Mouse (Mus musculus) erythroid progenitor cell, adult 5-6 weeks (primary cell): ENCODE results near the gene Nat10. TPM values are rescaled to one million over a fixed set of nuclear protein-coding genes. Genes with fewer than 3 reads are reported as not detected.

Experiments
- ATAC-seq: replicated peaks from 2 replicates; pipeline ENCODE4 v1.8.0; 2016; ENCODE audit warnings: moderate number of reproducible peaks, mild to moderate bottlenecking, moderate TSS enrichment, inconsistent platforms; ENCODE audit not compliant: poor library complexity, low FRiP score, severe bottlenecking
- total RNA-seq, 2 experiments: library from RNA; stranded (forward) in 1 of 2; stranded (reverse) in 1 of 2; fragments of 150-400 nt in 1 of 2; fragments of 186-747, 209-891 nt in 1 of 2; gene quantifications; 2 replicates each; pipeline versions ENCODE4 v1.2.3 to v1.2.4; 2015 to 2017; ENCODE audit warnings: low replicate concordance in 2 of 2

Gene Nat10
- total RNA-seq, 2 experiments from 2014 or later, result 20.1 to 21.6 TPM

GRCm38 (mm10) chr2:103700514-103700913 lies 60.6 kb downstream of the Nat10 start:
- ATAC-seq, result no peak

GRCm38 (mm10) chr2:103696177-103696576 lies 64.9 kb downstream of the Nat10 start:
- ATAC-seq, result no peak

DNA sequence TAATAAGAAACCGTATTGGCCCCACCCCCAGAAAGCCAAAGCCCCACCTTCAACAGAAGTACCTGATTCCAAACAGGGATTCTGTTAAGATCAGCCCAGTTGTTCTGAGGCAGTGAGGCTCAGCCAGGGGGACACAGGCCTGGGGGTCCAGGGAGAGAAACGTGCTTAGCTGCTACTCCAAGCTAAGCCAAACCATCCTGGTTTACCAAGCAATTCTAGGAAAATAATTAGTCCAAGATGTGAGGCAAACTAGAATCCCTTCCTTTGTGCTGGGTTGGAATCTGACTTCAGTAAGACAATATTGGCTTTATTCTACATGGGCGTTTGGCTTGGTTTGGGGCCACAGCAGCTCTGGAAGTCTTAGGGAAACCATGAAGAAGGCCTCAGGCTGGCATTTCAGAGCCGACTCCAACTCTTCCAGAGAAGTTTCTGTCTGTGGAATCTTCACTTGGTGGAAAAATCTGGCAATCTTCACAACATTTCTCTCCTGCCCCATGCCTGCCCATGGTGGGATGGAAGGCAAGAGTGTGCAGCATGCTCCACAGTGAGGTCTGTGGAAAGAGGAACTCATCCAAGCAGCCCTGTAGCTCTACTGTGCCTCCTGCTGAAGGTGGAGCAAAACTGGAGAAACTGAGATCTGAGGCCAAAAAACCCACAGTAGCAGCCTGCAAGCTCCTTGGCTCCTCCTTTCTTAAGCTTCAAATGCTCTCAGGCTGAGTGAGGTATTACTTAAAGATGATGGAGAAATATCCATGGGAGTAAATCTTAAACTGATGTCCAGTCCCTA lies 66.1 kb downstream of the Nat10 start:
- no peak for ATAC-seq

- no peak for ATAC-seq
Observed at GRCm38 (mm10) chr2:103692810-103693209, 68.3 kb downstream of the Nat10 start.

GRCm38 (mm10) chr2:103691278-103691677 lies 69.8 kb downstream of the Nat10 start:
- no peak for ATAC-seq

- no peak for ATAC-seq
Observed at GRCm38 (mm10) chr2:103690828-103691227, 70.2 kb downstream of the Nat10 start.

GRCm38 (mm10) chr2:103690425-103690824 lies 70.6 kb downstream of the Nat10 start:
- no peak for ATAC-seq

DNA sequence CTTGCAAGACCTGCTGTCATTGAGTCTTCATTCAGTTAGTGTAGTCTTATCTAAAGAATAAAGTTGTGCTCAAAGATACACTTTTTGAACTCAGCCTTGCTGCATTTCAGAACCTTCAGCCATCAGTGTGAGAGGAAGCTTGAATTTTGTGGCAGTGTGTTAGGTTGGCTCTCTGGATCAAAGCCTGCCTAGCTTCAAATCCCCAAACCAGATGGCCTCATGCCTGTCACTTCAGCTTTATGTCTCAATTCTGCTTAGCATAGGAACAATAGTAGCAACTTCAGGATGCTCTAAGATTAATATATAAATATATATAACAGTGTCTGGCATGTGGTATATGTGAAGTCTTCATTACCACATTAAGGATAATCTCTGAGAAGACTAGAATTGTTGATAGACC lies 73.2 kb downstream of the Nat10 start:
- no peak for ATAC-seq

DNA sequence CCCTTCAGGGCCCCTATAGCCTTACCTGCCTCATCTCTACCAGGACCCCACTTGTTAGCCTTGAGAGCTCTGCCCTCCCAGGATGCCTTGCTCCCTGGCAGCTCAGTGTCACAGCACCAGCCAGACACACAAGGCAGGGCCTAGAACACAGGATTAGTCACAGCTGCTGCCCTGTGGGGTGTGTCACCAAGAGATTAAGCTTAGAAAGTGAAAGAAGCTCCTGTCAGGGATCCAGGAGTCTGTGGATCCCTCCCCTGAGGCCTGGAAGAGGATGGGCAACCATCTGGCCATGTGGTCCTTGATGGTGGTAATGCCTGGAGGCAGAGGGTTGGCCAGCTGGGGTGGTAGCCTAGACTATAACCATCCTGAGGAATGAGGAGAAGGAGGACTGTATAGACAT lies 73.9 kb downstream of the Nat10 start:
- ATAC-seq, result peak; percentile 11; the same call in 1 of the 2 replicates

DNA sequence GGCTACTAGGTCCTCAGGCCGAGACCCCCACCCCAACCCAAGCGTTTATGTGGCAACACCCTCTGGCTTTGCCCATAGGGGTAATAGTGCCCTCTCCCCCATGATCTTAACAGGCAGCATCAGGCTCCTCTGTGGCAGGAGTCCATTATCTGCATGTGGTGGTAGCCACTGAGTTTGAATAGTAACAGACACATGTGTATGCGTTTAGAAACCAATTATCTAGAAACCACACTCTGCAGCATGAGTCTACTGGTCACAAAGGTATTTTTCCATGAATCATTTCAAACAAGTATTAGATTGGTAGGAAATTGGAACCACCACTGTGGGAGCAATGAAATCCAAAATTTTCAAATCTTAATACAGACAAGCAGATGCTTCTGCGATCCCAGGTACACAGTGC lies 75.5 kb downstream of the Nat10 start:
- no peak for ATAC-seq

- ATAC-seq, result no peak
Observed at GRCm38 (mm10) chr2:103684926-103685577, 76.0 kb downstream of the Nat10 start.

DNA sequence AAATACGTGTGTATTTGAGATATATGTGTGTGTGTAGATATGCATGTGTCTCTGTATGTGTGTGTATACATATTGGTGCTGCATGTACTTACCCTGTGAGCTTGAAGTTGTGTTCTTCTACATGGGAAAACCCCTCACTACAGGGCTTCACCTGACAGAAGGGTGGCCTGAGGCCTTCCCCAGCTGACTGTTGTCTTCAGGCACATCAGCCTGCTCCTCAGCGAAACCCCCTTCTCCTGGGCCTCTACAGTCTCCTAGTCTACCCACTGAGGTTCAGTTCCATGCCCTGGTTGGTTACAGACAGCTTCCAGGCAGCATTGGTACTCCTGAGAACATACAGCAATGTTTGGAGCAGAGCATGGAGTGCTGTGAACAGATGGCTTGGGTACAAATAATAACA lies 76.6 kb downstream of the Nat10 start:
- no peak for ATAC-seq

- ATAC-seq, result no peak
Observed at GRCm38 (mm10) chr2:103682927-103683442, 78.1 kb downstream of the Nat10 start.

DNA sequence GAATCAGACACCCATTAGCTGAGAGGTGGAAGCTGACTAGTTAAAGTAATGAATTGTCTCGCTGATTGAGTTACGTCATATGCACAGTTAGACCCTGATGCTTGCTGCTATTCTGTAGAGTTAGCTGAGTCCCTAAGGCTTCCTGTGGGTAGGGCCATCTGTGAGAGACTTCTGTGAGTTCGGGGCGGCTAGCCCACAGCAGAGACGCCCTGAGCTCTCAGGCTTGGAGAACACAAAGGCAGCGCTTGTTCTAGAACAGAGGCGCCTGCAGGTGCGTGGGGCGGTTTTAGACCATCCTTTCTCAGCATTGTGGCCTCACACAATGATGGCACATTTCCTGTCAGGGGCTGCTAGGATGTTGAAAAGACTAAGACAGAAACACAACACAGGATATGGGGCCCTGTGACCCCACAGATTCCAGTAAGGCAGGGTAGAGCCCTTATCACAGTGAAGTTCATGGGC lies 78.8 kb downstream of the Nat10 start:
- ATAC-seq, result no peak

- ATAC-seq, result no peak
Observed at GRCm38 (mm10) chr2:103681149-103681548, 79.9 kb downstream of the Nat10 start.

DNA sequence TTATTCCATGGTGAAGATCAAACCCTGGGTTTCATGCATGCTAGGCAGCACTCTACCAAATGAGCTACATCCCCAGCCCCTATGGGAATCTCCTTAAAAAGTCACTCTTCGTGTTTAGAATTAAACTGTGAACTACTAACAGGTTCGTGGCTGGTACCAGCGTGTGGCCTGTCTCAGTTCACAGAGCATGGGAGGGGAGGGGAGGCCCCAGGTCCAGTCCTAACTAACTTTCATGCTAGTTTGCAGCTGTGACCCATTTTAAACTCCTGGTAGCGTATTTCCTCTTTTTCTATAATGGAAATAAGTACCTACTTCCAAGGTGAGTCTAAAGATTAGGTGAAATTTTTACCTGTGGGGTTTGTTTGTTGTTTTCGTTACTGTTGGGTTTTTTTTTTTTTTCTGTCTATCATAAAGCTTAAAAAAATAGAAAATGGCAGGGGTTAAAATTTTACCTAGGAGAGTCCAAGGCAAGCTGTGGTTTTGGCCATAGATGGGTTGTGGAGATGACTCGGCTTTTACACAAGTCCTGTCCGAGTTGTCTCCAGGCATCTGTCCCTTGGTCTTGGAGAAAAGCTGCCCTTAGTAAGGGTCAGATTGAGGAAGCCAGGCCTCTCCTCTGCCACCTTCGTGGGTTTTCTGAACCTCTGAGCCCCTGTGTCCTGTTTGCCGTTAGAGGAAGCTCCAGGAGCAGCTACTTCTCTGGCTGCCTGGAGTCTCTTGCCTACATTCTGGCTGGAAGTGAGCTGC lies 80.5 kb downstream of the Nat10 start:
- no peak for ATAC-seq

DNA sequence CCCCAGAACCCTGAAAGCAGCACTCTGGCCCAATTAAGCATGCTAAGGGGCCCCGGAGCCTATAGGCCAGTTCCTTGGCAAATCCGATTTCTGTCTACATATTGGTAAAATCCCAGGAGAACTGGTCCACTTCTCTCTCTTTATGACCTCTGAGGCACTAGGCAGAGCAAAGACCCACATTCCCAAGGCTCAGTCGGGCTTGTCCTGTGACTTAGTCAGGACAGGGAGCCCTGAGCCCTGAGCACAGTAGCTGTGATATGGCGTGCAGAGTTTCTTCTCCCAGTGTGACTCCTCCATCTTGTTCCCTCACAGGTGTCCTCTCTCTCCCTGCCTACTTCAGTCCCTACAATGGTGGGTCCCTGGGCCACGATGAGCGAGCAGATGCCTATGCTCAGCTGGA lies 82.6 kb downstream of the Nat10 start:
- no peak for ATAC-seq

DNA sequence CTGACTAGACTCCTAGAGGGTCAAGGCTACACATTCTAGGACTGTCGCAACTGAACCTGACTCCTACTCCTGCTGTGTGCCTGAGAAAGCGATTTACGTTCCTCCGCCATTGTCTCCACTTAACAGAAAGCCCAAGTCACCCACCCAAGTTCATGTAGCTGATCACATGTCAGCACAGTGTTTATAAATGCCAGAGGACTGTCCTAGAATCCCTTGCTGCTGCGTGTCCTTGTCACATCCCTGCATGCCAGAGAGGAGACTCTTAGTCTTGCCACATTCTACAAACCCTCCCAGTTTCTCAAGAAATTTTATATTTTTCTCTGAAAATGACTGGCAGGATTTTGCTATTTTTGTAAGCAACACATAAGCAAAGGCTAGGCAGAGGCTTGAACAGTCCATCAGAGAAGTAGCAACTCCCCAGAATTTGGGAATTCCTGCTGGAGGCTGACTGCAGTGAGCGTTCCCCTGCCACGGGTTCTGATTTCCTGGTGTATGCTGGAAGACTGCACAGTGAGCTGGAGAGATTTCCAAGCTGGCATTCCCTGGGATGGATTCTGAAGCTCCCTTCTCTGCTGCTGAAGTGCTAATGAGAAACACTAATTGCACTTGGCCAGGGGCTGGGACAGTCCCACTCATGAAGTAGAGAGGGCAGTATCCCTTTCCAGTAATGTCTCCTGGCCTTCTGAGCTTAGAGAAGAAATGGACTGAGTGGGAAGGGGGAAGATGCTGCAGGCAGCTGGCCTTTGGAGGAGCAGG lies 83.3 kb downstream of the Nat10 start:
- no peak for ATAC-seq

DNA sequence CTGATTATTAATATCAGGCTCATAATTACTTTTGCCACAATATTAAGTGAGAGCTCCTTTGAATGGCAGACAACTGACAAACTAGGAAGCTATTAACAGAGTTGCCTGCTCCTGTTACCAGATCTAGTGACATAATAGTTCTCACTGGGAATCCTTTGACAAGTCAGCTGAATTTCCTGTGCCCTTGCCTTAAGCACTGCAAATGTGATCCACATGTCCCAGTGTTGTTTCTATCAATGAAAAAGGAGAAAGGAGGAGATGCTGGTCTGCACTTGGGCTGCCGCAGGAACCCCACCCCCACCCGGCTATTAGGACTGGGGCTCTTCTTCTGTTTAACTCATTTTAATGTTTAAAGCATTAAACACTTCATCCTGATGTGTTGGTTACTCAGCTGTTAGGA lies 84.3 kb downstream of the Nat10 start:
- ATAC-seq, result no peak

DNA sequence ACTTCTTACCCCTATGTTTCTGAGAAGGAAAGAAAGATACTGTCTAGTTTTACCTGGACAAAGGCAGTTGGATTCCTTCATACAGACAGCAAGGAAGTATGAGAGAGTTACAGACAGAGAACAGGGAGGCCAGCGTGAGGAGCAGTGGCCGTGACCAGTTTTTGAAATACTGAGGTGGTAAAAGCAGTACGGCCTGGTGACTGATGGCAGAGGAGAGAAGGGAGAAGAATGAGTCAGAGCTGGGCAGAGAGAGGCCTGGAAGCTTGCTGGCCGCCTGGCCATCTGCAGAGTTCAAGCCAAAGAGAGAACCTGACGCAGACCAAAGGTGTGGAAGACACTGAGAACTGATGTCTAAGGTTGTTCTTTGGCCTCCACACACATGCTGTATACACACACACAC lies 85.7 kb downstream of the Nat10 start:
- no peak for ATAC-seq
